Mouse (Mus musculus) G1E (cell line): ENCODE measurements around the gene Rpp25l.
"Not testable (repeated sequence)": the region's sequence is repeated elsewhere in the genome, so short reads cannot be mapped to it uniquely, and the experiment has no call there.

Source experiments
- CTCF ChIP-seq: IDR thresholded peaks from 2 replicates; pipeline ENCODE4 v1.5.1; 2012; ENCODE audit warnings: low read depth, low read length, inconsistent platforms, mixed read lengths
- GATA1 ChIP-seq: IDR thresholded peaks from 2 replicates; pipeline ENCODE4 v1.6.1; 2012; ENCODE audit warnings: borderline replicate concordance, low read length, inconsistent platforms, mixed read lengths
- GATA2 ChIP-seq: IDR thresholded peaks from 2 replicates; pipeline ENCODE4 v1.6.1; 2012; ENCODE audit warnings: low read depth, low read length, inconsistent platforms, borderline replicate concordance
- POLR2AphosphoS5 ChIP-seq: IDR thresholded peaks from 2 replicates; pipeline ENCODE4 v1.6.1; 2012; ENCODE audit warnings: low read depth, low read length, inconsistent platforms; ENCODE audit not compliant: insufficient replicate concordance

GRCm38 (mm10) chr4:41699783-41700182 is 13.6 kb downstream of the Rpp25l start, which contains the start of gene Il11ra1:
- TF ChIP-seq CTCF, GATA1, POLR2AphosphoS5, GATA2: not testable (repeated sequence)
